Mouse (Mus musculus): Measurements from ENCODE around the gene Hivep1. TPM values are rescaled to one million over a fixed set of nuclear protein-coding genes. Genes with fewer than 3 reads are reported as not detected.

Gene Hivep1
- polyA plus RNA-seq (2014; fragmentation: Nextera tagmentation; extraction: Ambion mirVana) = 13.4 and 18.4 TPM in 2 replicates

DNA sequence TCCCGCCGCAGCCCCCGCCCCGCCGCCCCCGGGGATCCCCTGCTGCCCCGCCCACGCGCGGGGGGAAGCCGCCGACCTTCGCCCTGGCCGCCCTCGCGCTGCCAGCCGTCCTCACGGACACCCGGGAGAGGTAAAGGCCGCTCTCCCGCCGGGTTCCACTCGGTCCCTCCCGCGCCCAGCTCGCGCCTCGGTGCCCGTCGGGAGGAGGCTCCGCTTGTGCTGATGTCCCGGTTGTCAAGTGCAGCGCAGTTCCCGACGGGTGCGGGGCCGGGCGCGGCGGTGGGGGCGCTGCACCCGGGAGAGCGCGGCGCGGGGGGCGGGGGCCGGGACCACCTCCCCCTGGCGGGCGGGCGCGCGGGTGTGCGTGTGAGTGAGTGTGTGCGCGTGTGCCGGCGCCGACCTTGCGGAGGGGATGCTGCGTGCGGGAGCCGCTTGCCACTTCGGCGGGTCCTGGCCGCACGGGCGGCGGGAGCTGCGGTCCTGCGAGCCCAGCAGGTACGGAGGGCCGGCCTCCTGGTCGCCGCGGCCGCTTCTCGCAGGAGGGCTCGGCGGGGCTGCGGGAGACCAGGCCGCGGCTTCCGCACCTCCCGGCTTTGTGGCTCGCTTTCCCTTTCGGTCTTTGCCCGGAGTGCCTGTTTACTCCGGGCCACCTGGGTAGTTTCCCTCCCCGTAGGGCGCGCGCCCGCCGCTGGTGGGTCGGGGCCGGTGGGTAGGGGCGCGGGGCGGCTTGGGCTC lies at the start of gene Hivep1:
TSS of gene Hivep1 (plus strand) at position 61 of the 735 bp plus-strand sequence.
- H3K4me1 ChIP-seq (replicated peaks; ENCODE audit: control insufficient read depth, insufficient read depth, low read length) = no peaks in the 10 kb centered on the region
- H3K36me3 ChIP-seq (ENCODE audit: control insufficient read depth, insufficient read depth, low read length) = no peaks in the 10 kb centered on the region
- peak within 1 kb of the TSS; percentile 86 for H3K4me3 ChIP-seq (ENCODE audit: low read depth, low read length)
- peak within 1 kb of the TSS; percentile 95 for H3K9ac ChIP-seq (ENCODE audit: low read depth, low read length)
- peak within 1 kb of the TSS; percentile 98 for H3K27ac ChIP-seq (ENCODE audit: low read depth, low read length)
- under 1% methylated on average over 62 of the region's 100 CpGs for WGBS
- H3K4me2 ChIP-seq (replicated peaks; ENCODE audit: low read depth, low read length) = peak within 1 kb of the TSS; percentile 66
- ATAC-seq (ENCODE audit: low FRiP score) (peak; percentile 61), DNase-seq (ENCODE audit: low spot score) (peak; percentile 78)
- H3K9me3 ChIP-seq (ENCODE audit: control insufficient read depth, low read length) = no peaks in the 10 kb centered on the region
- no peaks in the 10 kb centered on the region for H3K27me3 ChIP-seq (ENCODE audit: control insufficient read depth, insufficient read depth, low read length)

DNA sequence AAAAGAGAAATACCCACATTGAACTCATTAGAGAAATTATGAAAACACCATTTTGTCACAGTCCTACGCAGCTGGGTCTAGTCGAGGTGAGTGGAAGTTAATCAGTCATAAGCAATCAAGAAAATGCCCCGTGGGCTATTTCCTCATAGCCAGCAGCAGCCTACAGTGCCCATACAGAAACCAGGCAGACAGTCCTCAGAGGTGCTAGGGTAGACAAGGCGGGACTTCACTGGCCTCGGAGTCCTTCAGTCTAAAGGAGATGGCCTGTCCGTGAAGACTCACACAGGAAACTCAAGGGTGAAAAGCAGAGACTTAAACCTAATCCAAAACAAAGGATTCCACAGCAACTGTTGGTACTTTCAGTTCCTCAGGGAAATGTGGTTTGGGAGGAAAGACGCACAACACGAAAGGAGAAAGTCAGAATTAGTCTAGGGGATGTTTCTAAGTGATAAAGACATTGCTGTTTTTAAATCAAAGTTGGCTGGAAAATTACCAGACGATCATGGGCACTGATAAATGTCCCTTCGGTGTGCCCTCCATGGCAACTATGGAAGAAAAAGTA lies 36.3 kb upstream of the Hivep1 start:
- Histone ChIP-seq H3K27ac (ENCODE audit: low read depth, low read length) (no peak overlapping the region), H3K36me3 (ENCODE audit: control insufficient read depth, insufficient read depth, low read length) (no peaks in the 10 kb centered on the region), H3K4me3 (ENCODE audit: low read depth, low read length) (no peak overlapping the region), H3K27me3 (ENCODE audit: control insufficient read depth, insufficient read depth, low read length) (no peaks in the 10 kb centered on the region), H3K4me2 (replicated peaks; ENCODE audit: low read depth, low read length) (no peak overlapping the region), H3K4me1 (replicated peaks; ENCODE audit: control insufficient read depth, insufficient read depth, low read length) (no peaks in the 10 kb centered on the region), H3K9ac (ENCODE audit: low read depth, low read length) (no peak overlapping the region), H3K9me3 (ENCODE audit: control insufficient read depth, low read length) (no peaks in the 10 kb centered on the region)
- DNase-seq (ENCODE audit: low spot score) = no peak
- WGBS = 76% methylated on average over 10 of the region's 10 CpGs
- ATAC-seq (ENCODE audit: low FRiP score) = no peak

DNA sequence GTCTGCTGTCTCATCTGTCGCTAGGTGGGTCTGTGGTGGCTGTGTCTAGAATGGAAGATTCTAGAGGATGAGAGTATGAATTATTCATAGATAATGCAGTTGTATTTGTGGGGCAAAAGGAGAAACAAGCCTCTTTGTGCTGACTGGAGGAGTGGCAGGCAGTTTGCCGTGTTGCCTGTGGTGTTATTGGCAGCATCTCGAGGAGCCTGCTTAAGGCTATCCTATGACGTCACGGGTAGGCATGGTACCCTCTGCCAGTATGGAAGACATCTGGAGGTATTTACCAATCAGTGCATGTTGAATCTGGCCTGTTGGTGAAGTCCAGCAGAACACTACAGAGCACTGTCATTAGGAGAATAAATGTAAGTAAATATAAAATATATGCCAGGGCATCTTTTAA lies 35.6 kb upstream of the Hivep1 start:
- H3K36me3 ChIP-seq (ENCODE audit: control insufficient read depth, insufficient read depth, low read length) = no peaks in the 10 kb centered on the region
- DNase-seq (ENCODE audit: low spot score) (no peak), ATAC-seq (ENCODE audit: low FRiP score) (no peak)
- 85% methylated on average over 5 of the region's 5 CpGs for WGBS
- H3K27me3 ChIP-seq (ENCODE audit: control insufficient read depth, insufficient read depth, low read length) = no peaks in the 10 kb centered on the region
- H3K9ac ChIP-seq (ENCODE audit: low read depth, low read length) = no peak overlapping the region
- H3K4me1 ChIP-seq (replicated peaks; ENCODE audit: control insufficient read depth, insufficient read depth, low read length) = no peaks in the 10 kb centered on the region
- H3K4me2 ChIP-seq (replicated peaks; ENCODE audit: low read depth, low read length) = no peak overlapping the region
- no peak overlapping the region for H3K27ac ChIP-seq (ENCODE audit: low read depth, low read length)
- no peaks in the 10 kb centered on the region for H3K9me3 ChIP-seq (ENCODE audit: control insufficient read depth, low read length)
- no peak overlapping the region for H3K4me3 ChIP-seq (ENCODE audit: low read depth, low read length)

DNA sequence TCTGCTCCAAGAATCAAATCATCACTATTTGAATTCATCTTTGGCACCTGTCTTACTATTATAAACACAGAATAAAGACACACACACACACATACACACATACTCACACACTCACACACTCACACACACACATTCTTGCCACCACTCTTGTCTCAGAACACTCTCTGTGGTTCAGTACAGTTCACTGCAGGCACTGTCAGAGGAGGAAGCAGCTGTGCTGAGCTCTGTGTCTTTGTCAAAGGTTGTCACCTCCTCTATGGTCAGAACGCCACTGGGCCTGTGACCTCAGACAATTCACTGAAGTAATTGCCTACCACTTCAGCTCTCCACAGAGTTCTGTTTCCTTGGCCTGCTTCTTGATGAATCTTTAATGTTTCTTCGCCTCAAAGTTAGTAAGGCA lies 33.5 kb upstream of the Hivep1 start:
- WGBS = 73% methylated on average over 2 of the region's 2 CpGs

DNA sequence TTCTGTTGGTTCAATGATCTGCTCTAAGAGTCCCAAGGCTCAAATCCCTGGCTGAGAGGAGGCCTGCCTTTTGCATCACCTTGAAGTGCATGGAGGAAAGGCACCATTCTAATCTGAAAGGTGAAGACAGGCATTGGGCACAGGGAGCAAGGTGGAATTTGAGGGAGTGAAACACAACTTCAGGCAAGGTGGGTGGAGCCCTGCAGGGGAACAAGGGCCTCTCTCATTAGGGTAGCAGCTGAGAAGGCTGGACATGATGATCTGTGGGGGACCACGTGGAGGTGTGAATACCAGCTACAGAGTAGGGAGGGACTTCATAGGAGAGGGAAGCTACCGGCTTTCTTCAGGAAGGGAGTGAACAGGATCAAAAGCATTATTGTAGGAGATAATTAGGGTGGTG lies 10.6 kb upstream of the Hivep1 start:
- H3K27ac ChIP-seq (ENCODE audit: low read depth, low read length) = no peak overlapping the region
- no peak for DNase-seq (ENCODE audit: low spot score)
- no peak overlapping the region for H3K9ac ChIP-seq (ENCODE audit: low read depth, low read length)
- H3K27me3 ChIP-seq (ENCODE audit: control insufficient read depth, insufficient read depth, low read length) = no peaks in the 10 kb centered on the region
- H3K4me2 ChIP-seq (replicated peaks; ENCODE audit: low read depth, low read length) = no peak overlapping the region
- ATAC-seq (ENCODE audit: low FRiP score) = no peak
- no peaks in the 10 kb centered on the region for H3K4me1 ChIP-seq (replicated peaks; ENCODE audit: control insufficient read depth, insufficient read depth, low read length)
- no peaks in the 10 kb centered on the region for H3K9me3 ChIP-seq (ENCODE audit: control insufficient read depth, low read length)
- H3K36me3 ChIP-seq (ENCODE audit: control insufficient read depth, insufficient read depth, low read length) = no peaks in the 10 kb centered on the region
- no peak overlapping the region for H3K4me3 ChIP-seq (ENCODE audit: low read depth, low read length)
- 15% methylated on average over 2 of the region's 2 CpGs for WGBS

More for the DNA sequence above, 33.5 kb upstream of the Hivep1 start:
- H3K36me3 ChIP-seq (ENCODE audit: control insufficient read depth, insufficient read depth, low read length) = no peaks in the 10 kb centered on the region
- H3K4me1 ChIP-seq (replicated peaks; ENCODE audit: control insufficient read depth, insufficient read depth, low read length) = no peaks in the 10 kb centered on the region
- DNase-seq (ENCODE audit: low spot score) (no peak), ATAC-seq (ENCODE audit: low FRiP score) (no peak)
- H3K4me3 ChIP-seq (ENCODE audit: low read depth, low read length) = no peak overlapping the region
- H3K9ac ChIP-seq (ENCODE audit: low read depth, low read length) = no peak overlapping the region
- no peak overlapping the region for H3K4me2 ChIP-seq (replicated peaks; ENCODE audit: low read depth, low read length)
- H3K27me3 ChIP-seq (ENCODE audit: control insufficient read depth, insufficient read depth, low read length) = no peaks in the 10 kb centered on the region
- H3K9me3 ChIP-seq (ENCODE audit: control insufficient read depth, low read length) = no peaks in the 10 kb centered on the region
- H3K27ac ChIP-seq (ENCODE audit: low read depth, low read length) = no peak overlapping the region

DNA sequence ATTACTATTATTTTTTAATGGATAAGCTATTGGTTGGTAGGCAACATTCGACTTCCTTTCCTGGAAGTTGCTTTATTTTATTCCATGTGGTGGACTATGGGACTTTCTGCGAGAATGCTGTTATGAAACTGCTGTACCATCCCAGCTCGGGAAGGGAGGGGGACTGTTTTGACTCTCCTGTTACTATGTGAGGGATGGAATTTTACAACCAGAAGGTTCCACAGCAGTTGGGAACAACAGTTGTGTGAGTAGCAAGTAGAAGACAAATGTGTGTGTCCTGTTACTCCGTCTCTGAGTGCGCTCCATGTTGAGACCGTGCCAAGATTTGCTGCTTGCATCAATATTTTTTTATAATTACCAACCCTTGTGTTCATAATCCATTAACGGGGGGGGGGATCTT lies 8.4 kb upstream of the Hivep1 start:
- Histone ChIP-seq H3K4me2 (replicated peaks; ENCODE audit: low read depth, low read length) (no peak overlapping the region), H3K4me3 (ENCODE audit: low read depth, low read length) (no peak overlapping the region), H3K27ac (ENCODE audit: low read depth, low read length) (no peak overlapping the region), H3K36me3 (ENCODE audit: control insufficient read depth, insufficient read depth, low read length) (no peaks in the 10 kb centered on the region), H3K4me1 (replicated peaks; ENCODE audit: control insufficient read depth, insufficient read depth, low read length) (no peaks in the 10 kb centered on the region), H3K9me3 (ENCODE audit: control insufficient read depth, low read length) (no peaks in the 10 kb centered on the region), H3K27me3 (ENCODE audit: control insufficient read depth, insufficient read depth, low read length) (no peaks in the 10 kb centered on the region), H3K9ac (ENCODE audit: low read depth, low read length) (no peak overlapping the region)
- DNase-seq (ENCODE audit: low spot score) (no peak), ATAC-seq (ENCODE audit: low FRiP score) (no peak)
- WGBS = 89% methylated on average over 7 of the region's 7 CpGs

DNA sequence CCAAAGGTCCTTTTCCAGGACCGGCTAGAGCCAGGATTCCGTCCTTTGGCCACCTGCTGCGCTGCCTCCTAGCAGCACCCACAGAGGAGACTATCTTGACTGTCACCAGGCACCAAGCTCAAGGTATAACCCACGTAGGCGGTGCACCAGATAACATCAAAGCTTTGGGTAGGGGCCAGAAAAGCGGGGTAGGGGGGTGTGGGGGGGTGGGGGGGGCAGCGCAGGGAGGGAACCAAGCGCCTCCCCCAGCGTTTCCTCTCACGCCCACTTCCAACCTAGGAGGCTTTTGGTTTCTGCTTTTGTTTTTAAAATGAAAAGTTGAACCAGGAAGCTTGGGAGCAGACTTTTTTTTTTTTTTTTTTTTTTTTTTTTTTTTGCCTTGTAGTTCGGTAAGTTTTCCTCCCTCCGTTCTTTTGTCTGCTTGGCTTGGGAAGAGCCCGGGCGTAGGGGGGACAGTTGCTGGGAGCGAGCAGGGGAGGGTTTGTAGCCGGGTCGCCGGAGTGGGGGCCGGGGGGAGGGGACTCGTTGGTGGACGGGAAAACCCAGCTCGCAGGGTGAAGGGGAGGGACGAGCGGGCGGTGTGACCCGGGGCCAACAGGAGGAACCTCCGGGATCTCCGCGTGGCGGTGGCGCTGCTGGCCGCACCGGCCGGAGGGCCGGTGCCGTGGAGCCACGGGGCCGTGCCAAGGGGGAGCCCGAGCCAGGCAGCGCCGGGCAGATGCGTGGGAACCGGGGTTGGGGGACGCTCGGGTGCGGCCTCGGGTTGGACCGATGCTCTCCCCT lies 2.6 kb upstream of the Hivep1 start:
- H3K9me3 ChIP-seq (ENCODE audit: control insufficient read depth, low read length) = no peaks in the 10 kb centered on the region
- DNase-seq (ENCODE audit: low spot score) = peak; percentile 78
- no peaks in the 10 kb centered on the region for H3K36me3 ChIP-seq (ENCODE audit: control insufficient read depth, insufficient read depth, low read length)
- H3K4me2 ChIP-seq (replicated peaks; ENCODE audit: low read depth, low read length) = peak overlapping the region; percentile 79
- no peaks in the 10 kb centered on the region for H3K27me3 ChIP-seq (ENCODE audit: control insufficient read depth, insufficient read depth, low read length)
- H3K27ac ChIP-seq (ENCODE audit: low read depth, low read length) = peak overlapping the region; percentile 63
- 2% methylated on average over 37 of the region's 48 CpGs for WGBS
- peak overlapping the region; percentile 52 for H3K4me3 ChIP-seq (ENCODE audit: low read depth, low read length)
- peak; percentile 15; the same call in 1 of the 2 replicates for ATAC-seq (ENCODE audit: low FRiP score)
- peak overlapping the region; percentile 73 for H3K9ac ChIP-seq (ENCODE audit: low read depth, low read length)
- H3K4me1 ChIP-seq (replicated peaks; ENCODE audit: control insufficient read depth, insufficient read depth, low read length) = no peaks in the 10 kb centered on the region

DNA sequence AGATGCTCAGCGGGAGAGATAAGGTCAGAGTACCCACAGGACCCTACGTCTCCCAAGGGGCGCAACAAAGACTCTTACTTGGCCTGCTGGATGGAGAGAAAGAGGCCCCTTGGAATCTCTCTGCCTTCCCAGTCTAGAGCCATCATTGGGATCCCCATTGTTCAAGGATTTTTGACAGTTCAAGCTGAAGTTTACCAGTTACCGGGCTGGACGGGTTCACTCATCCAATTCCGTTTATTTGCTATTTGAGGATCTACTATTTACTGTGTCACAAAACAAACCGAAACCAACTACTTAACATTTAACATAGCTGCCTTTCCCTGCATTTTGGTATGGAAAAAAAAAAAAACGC lies 2.1 kb upstream of the Hivep1 start:
- H3K4me2 ChIP-seq (replicated peaks; ENCODE audit: low read depth, low read length) = peak overlapping the region; percentile 79

More for the DNA sequence above, 2.1 kb upstream of the Hivep1 start:
- WGBS = 2% methylated on average over 8 of the region's 8 CpGs
- H3K9me3 ChIP-seq (ENCODE audit: control insufficient read depth, low read length) = no peaks in the 10 kb centered on the region
- H3K4me1 ChIP-seq (replicated peaks; ENCODE audit: control insufficient read depth, insufficient read depth, low read length) = no peaks in the 10 kb centered on the region
- peak overlapping the region; percentile 63 for H3K27ac ChIP-seq (ENCODE audit: low read depth, low read length)
- ATAC-seq (ENCODE audit: low FRiP score) = no peak
- no peaks in the 10 kb centered on the region for H3K36me3 ChIP-seq (ENCODE audit: control insufficient read depth, insufficient read depth, low read length)
- H3K27me3 ChIP-seq (ENCODE audit: control insufficient read depth, insufficient read depth, low read length) = no peaks in the 10 kb centered on the region
- DNase-seq (ENCODE audit: low spot score) = no peak
- H3K4me3 ChIP-seq (ENCODE audit: low read depth, low read length) = peak overlapping the region; percentile 52
- H3K9ac ChIP-seq (ENCODE audit: low read depth, low read length) = peak overlapping the region; percentile 73

All from hindbrain, embryonic 11.5 days (tissue).